Mouse (Mus musculus) ES-Bruce4 (cell line): ENCODE data around the gene Casc3. TPM values are rescaled to one million over a fixed set of nuclear protein-coding genes. Genes with fewer than 3 reads are reported as not detected.

Experiments used
- H3K27ac ChIP-seq: 2 replicates; pipeline ENCODE4 v1.5.1; 2012; ENCODE audit warnings: low read length, inconsistent platforms; ENCODE audit not compliant: insufficient read depth
- H3K27me3 ChIP-seq: 2 replicates; pipeline ENCODE4 v1.6.1; 2012; ENCODE audit warnings: mild to moderate bottlenecking, low read length, inconsistent platforms; ENCODE audit not compliant: control insufficient read depth, poor library complexity, insufficient read depth, severe bottlenecking
- H3K36me3 ChIP-seq: 2 replicates; pipeline ENCODE4 v1.6.1; 2012; ENCODE audit warnings: inconsistent platforms, mild to moderate bottlenecking, low read length, moderate library complexity; ENCODE audit not compliant: control insufficient read depth, poor library complexity, insufficient read depth, severe bottlenecking
- H3K4me1 ChIP-seq: one replicate; pipeline ENCODE4 v1.8.1; 2011; ENCODE audit warnings: low read length; ENCODE audit not compliant: control insufficient read depth, insufficient read depth
- H3K4me3 ChIP-seq: 2 replicates; pipeline ENCODE4 v1.5.1; 2011; ENCODE audit warnings: low read depth, mild to moderate bottlenecking, low read length
- H3K9ac ChIP-seq: 2 replicates; pipeline ENCODE4 v1.6.1; 2012; ENCODE audit warnings: low read depth, mild to moderate bottlenecking, inconsistent platforms; ENCODE audit not compliant: poor library complexity, severe bottlenecking
- H3K9me3 ChIP-seq: replicated peaks from 2 replicates; pipeline ENCODE4 v1.6.1; 2012; ENCODE audit warnings: mild to moderate bottlenecking, low read length, inconsistent platforms; ENCODE audit not compliant: control insufficient read depth, poor library complexity, insufficient read depth, severe bottlenecking
- CTCF ChIP-seq: IDR thresholded peaks from one replicate; pipeline ENCODE4 v1.8.1; 2011; ENCODE audit warnings: low read depth, low read length
- EP300 ChIP-seq: IDR thresholded peaks from 2 replicates; pipeline ENCODE4 v1.6.1; 2011; ENCODE audit warnings: low read depth, low read length; ENCODE audit not compliant: insufficient read depth
- POLR2A ChIP-seq: IDR thresholded peaks from one replicate; pipeline ENCODE4 v1.8.1; 2011; ENCODE audit warnings: low read length; ENCODE audit not compliant: insufficient read depth
- polyA plus RNA-seq: library from polyadenylated mRNA; stranded (reverse); fragments of >200 nt; gene quantifications from 2 replicates; pipeline ENCODE4 v1.2.4, GENCODE M21; 2011; ENCODE audit warnings: low read depth; ENCODE audit not compliant: missing spikeins, insufficient read depth, insufficient read length

Gene Casc3
- polyA plus RNA-seq, 1 experiment = 55.0 TPM

GRCm38 (mm10) chr11:98788139-98788538, 16.6 kb upstream of the Casc3 start:
- no peak overlapping the region for H3K4me3 ChIP-seq
- no peaks in the 10 kb centered on the region for H3K9me3 ChIP-seq
- H3K36me3 ChIP-seq = no peaks in the 10 kb centered on the region
- H3K9ac ChIP-seq = peak overlapping the region; percentile 69
- H3K4me1 ChIP-seq = peaks cover 3% of the 10 kb centered on the region
- H3K27me3 ChIP-seq = no peaks in the 10 kb centered on the region
- TF ChIP-seq POLR2A (no peak), CTCF (no peak), EP300 (no peak)
- no peak overlapping the region for H3K27ac ChIP-seq

- peaks cover 3% of the 10 kb centered on the region for H3K4me1 ChIP-seq
- H3K27ac ChIP-seq = 0 out of 2 replicates have a peak overlapping the region, but pooled peaks have one; percentile 44
These were observed 16.0 kb upstream of the Casc3 start for GRCm38 (mm10) chr11:98788550-98789218.

GRCm38 (mm10) chr11:98789219-98789807, 15.4 kb upstream of the Casc3 start:
- peak overlapping the region; percentile 64 for H3K4me3 ChIP-seq
- H3K27ac ChIP-seq = no peak overlapping the region
- H3K4me1 ChIP-seq = peaks cover 3% of the 10 kb centered on the region
- TF ChIP-seq EP300 = no peak
- TF ChIP-seq CTCF = no peak
- no peak for TF ChIP-seq POLR2A
- H3K9ac ChIP-seq = peak overlapping the region; percentile 52
- no peaks in the 10 kb centered on the region for H3K9me3 ChIP-seq
- H3K36me3 ChIP-seq = no peaks in the 10 kb centered on the region
- no peaks in the 10 kb centered on the region for H3K27me3 ChIP-seq

More at GRCm38 (mm10) chr11:98788550-98789218, 16.0 kb upstream of the Casc3 start:
- TF ChIP-seq CTCF (peak; percentile 83), EP300 (peak; percentile 71; the same call in 1 of the 2 replicates), POLR2A (no peak)
- H3K4me3 ChIP-seq = peak overlapping the region; percentile 64
- no peaks in the 10 kb centered on the region for H3K9me3 ChIP-seq
- peak overlapping the region; percentile 69 for H3K9ac ChIP-seq
- H3K36me3 ChIP-seq = no peaks in the 10 kb centered on the region
- H3K27me3 ChIP-seq = no peaks in the 10 kb centered on the region

- 0 out of 2 replicates have a peak overlapping the region, but pooled peaks have one; percentile 9 for H3K27ac ChIP-seq
- no peak overlapping the region for H3K4me3 ChIP-seq
- H3K4me1 ChIP-seq = peaks cover 3% of the 10 kb centered on the region
- H3K27me3 ChIP-seq = no peaks in the 10 kb centered on the region
- no peak for TF ChIP-seq POLR2A
- TF ChIP-seq EP300 = no peak
- TF ChIP-seq CTCF = no peak
- H3K36me3 ChIP-seq = no peaks in the 10 kb centered on the region
- H3K9me3 ChIP-seq = no peaks in the 10 kb centered on the region
- peak overlapping the region; percentile 52 for H3K9ac ChIP-seq
These were observed 14.9 kb upstream of the Casc3 start for GRCm38 (mm10) chr11:98789824-98790223.

GRCm38 (mm10) chr11:98790631-98791205, 14.0 kb upstream of the Casc3 start:
- no peak overlapping the region for H3K9ac ChIP-seq
- H3K9me3 ChIP-seq = no peaks in the 10 kb centered on the region
- H3K4me3 ChIP-seq = no peak overlapping the region
- no peaks in the 10 kb centered on the region for H3K36me3 ChIP-seq
- H3K4me1 ChIP-seq = peaks cover 3% of the 10 kb centered on the region
- TF ChIP-seq CTCF (no peak), POLR2A (no peak), EP300 (no peak)
- no peak overlapping the region for H3K27ac ChIP-seq
- H3K27me3 ChIP-seq = no peaks in the 10 kb centered on the region

GRCm38 (mm10) chr11:98791448-98791847, 13.3 kb upstream of the Casc3 start:
- Histone ChIP-seq H3K4me1 (peaks cover 3% of the 10 kb centered on the region), H3K27me3 (no peaks in the 10 kb centered on the region)
- TF ChIP-seq CTCF = no peak
- TF ChIP-seq POLR2A = no peak
- no peak for TF ChIP-seq EP300

More at GRCm38 (mm10) chr11:98791448-98791847, 13.3 kb upstream of the Casc3 start:
- Histone ChIP-seq H3K36me3 (no peaks in the 10 kb centered on the region), H3K4me3 (no peak overlapping the region), H3K27ac (no peak overlapping the region), H3K9me3 (no peaks in the 10 kb centered on the region), H3K9ac (no peak overlapping the region)
